Mouse (Mus musculus): ENCODE measurements around the gene Gpr142. TPM values are rescaled to one million over a fixed set of nuclear protein-coding genes. Genes with fewer than 3 reads are reported as not detected.

Gene Gpr142
- total RNA-seq, 2 experiments from 2014 or later = not detected

- DNase-seq = peak; percentile 41 to 43
- intact Hi-C loops (cut with DNase I) = no loop called here
These were observed 31.0 kb downstream of the Gpr142 start for GRCm38 (mm10) chr11:114829499-114830432.

- no peak for DNase-seq
- intact Hi-C loops (cut with DNase I) = no loop called here
These were observed 31.7 kb downstream of the Gpr142 start for GRCm38 (mm10) chr11:114830433-114830773.

- intact Hi-C loops (cut with DNase I) = no loop called here
- no peak for DNase-seq
These were observed 34.4 kb downstream of the Gpr142 start for GRCm38 (mm10) chr11:114833166-114833565.

GRCm38 (mm10) chr11:114843818-114844463 is 45.2 kb downstream of the Gpr142 start:
- DNase-seq = peak in 1 of 2 experiments; percentile 34
- intact Hi-C loops (cut with DNase I) = no loop called here

- intact Hi-C loops (cut with DNase I) = no loop called here
- no peak for DNase-seq
These were observed 45.9 kb downstream of the Gpr142 start for GRCm38 (mm10) chr11:114844464-114845220.

GRCm38 (mm10) chr11:114846336-114846735 is 47.6 kb downstream of the Gpr142 start:
- no peak for DNase-seq
- intact Hi-C loops (cut with DNase I) = no loop called here

GRCm38 (mm10) chr11:114847008-114847407 is 48.3 kb downstream of the Gpr142 start:
- no peak for DNase-seq
- intact Hi-C loops (cut with DNase I) = no loop called here

- DNase-seq = no peak
- intact Hi-C loops (cut with DNase I) = no loop called here
These were observed 50.8 kb downstream of the Gpr142 start for GRCm38 (mm10) chr11:114849572-114849971.

- no peak for DNase-seq
- intact Hi-C loops (cut with DNase I) = loop anchor here (2.0 kb wide), 1 partner anchor 17 kb away; no protein-coding TSS in a partner anchor
These were observed 51.3 kb downstream of the Gpr142 start for GRCm38 (mm10) chr11:114850066-114850451.

- intact Hi-C loops (cut with DNase I) = loop anchor here (2.0 kb wide), 1 partner anchor 16 kb away; no protein-coding TSS in a partner anchor
- peak in 1 of 2 experiments; percentile 64 for DNase-seq
These were observed 51.9 kb downstream of the Gpr142 start, which contains the start of gene Gprc5c for GRCm38 (mm10) chr11:114850452-114851268. TSS of gene Gprc5c (plus strand) at chr11:114851152.

- no peak for DNase-seq
- intact Hi-C loops (cut with DNase I) = loop anchor here (2.0 kb wide), 1 partner anchor 16 kb away; no protein-coding TSS in a partner anchor
These were observed 52.5 kb downstream of the Gpr142 start for GRCm38 (mm10) chr11:114851269-114851607.

- intact Hi-C loops (cut with DNase I) = loop anchor here (2.0 kb wide), 1 partner anchor 15 kb away; no protein-coding TSS in a partner anchor
- DNase-seq = peak; percentile 69 to 71
These were observed 53.0 kb downstream of the Gpr142 start for GRCm38 (mm10) chr11:114851608-114852310.

GRCm38 (mm10) chr11:114852311-114853173 is 53.8 kb downstream of the Gpr142 start:
- intact Hi-C loops (cut with DNase I) = no loop called here
- DNase-seq = peak in 1 of 2 experiments; percentile 48

GRCm38 (mm10) chr11:114853174-114853838 is 54.6 kb downstream of the Gpr142 start:
- DNase-seq = no peak
- intact Hi-C loops (cut with DNase I) = no loop called here

- intact Hi-C loops (cut with DNase I) = no loop called here
- DNase-seq = no peak
These were observed 55.9 kb downstream of the Gpr142 start for GRCm38 (mm10) chr11:114854581-114854980.

- intact Hi-C loops (cut with DNase I) = no loop called here
- no peak for DNase-seq
These were observed 57.4 kb downstream of the Gpr142 start for GRCm38 (mm10) chr11:114856125-114856524.

Measured in heart, postnatal 36 days (tissue).